In genomic region chr5:92763546-92763952, GRCm38 (mm10) we compare ENCODE assay signal across 10 mouse cellular contexts.
DNase-seq lines count a peak whose midpoint lies in the region; ATAC-seq lines count a peak whose summit lies in the region.
"Had no signal": no experiment of that assay in that cellular context is flagged by ENCODE, and none has a peak within 500 bp of the region (broad histone marks: within the 10 kb centered on the region; RNA-seq: fewer than 3 reads in every experiment).

No protein-coding gene starts in this region.

- peaks cover 18% of the 10 kb centered on the region for H3K4me1 ChIP-seq in stomach, embryonic 16.5 days (ENCODE audit: control insufficient read depth, insufficient read depth, low read length)

- no peaks in the 10 kb centered on the region for H3K36me3 ChIP-seq in stomach, embryonic 16.5 days (ENCODE audit: control insufficient read depth, insufficient read depth, low read length)
- H3K36me3 ChIP-seq: hindbrain, embryonic 12.5 days had no signal

- DNase-seq in adrenal gland, adult 2 months = peak; percentile 25
- DNase-seq in adrenal gland, adult 8-10 months = no peak
- DNase-seq in lung, postnatal 36 days = peak; percentile 34
- DNase-seq in lung, postnatal 4 days = no peak
- peak; percentile 28 for DNase-seq in hindlimb bud, embryonic 11.5 days (ENCODE audit: extremely low spot score, low read depth, low spot score)
- DNase-seq in testis, postnatal 14 days (ENCODE audit: low spot score) = no peak
- no peak for DNase-seq in frontal cortex, postnatal 25 days (ENCODE audit: low spot score in 2 of 2)

- H3K27me3 ChIP-seq in stomach, embryonic 16.5 days (ENCODE audit: control insufficient read depth, insufficient read depth, low read length) = no peaks in the 10 kb centered on the region
- H3K27me3 ChIP-seq: hindbrain, embryonic 12.5 days had no signal

- WGBS in stomach, embryonic 16.5 days = 10% methylated on average over 4 of the region's 4 CpGs

- no peak overlapping the region for H3K4me3 ChIP-seq in stomach, embryonic 16.5 days (replicated peaks; ENCODE audit: low read length)
- H3K4me3 ChIP-seq: erythroblast, embryonic 14.5 days; hindbrain, embryonic 12.5 days had no signal

- H3K9me3 ChIP-seq in stomach, embryonic 16.5 days (replicated peaks; ENCODE audit: control insufficient read depth, low read length) = no peaks in the 10 kb centered on the region
- H3K9me3 ChIP-seq: hindbrain, embryonic 12.5 days had no signal

- peak; percentile 33; the same call in 1 of the 2 replicates for ATAC-seq in stomach, embryonic 16.5 days (ENCODE audit: insufficient read depth, low FRiP score)

- H3K4me2 ChIP-seq in stomach, embryonic 16.5 days (ENCODE audit: low read depth, low read length) = no peak overlapping the region
- H3K4me2 ChIP-seq: hindbrain, embryonic 12.5 days had no signal

- H3K27ac ChIP-seq in stomach, embryonic 16.5 days (ENCODE audit: low read length) = peak overlapping the region; percentile 56
- H3K27ac ChIP-seq: hindbrain, embryonic 12.5 days had no signal

- no peak overlapping the region for H3K9ac ChIP-seq in stomach, embryonic 16.5 days (ENCODE audit: low read length)
- H3K9ac ChIP-seq: hindbrain, embryonic 12.5 days had no signal

Comparison
In these comparisons a context has a peak if more than half of its experiments do, and no peak if none do; other contexts are left out.
1. DNase-seq: peak in adrenal gland, adult 2 months (single experiment), lung, postnatal 36 days (single experiment) and hindlimb bud, embryonic 11.5 days (single experiment); none in adrenal gland, adult 8-10 months (single experiment), lung, postnatal 4 days (0 of 2), testis, postnatal 14 days (single experiment) and frontal cortex, postnatal 25 days (0 of 2).